Mouse (Mus musculus): ENCODE measurements around the gene Kat2b.

DNA sequence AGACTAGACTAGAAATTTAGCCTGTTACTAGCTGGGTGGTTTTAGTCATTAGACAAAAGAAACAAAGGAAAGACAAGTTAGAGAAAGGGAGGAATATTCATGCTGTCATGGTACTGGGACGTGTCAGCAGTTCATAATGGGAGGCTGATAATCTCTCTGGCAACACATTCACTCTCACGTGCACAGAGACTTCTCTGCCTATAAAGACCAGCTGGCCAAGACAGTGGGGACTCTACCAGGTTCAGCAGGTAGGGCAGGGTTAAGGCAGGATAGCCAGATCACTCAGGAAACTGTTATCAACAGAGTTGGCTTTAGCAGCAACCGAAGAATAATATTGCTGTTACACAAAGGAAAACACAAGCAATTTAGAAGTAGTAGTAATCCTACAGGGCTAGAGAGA is 9.2 kb upstream of the Kat2b start:
- no peak for TF ChIP-seq EP300 (IDR thresholded peaks at IDR 0.05; ENCODE audit: insufficient read depth, low read depth, low read length)
- no peak for TF ChIP-seq CTCF (IDR thresholded peaks at IDR 0.05; ENCODE audit: low read depth, low read length)

All from ES-Bruce4 (cell line).